Mouse (Mus musculus): Measurements from ENCODE around the gene H2-M10.6.

H2-M10.6 gene

DNA sequence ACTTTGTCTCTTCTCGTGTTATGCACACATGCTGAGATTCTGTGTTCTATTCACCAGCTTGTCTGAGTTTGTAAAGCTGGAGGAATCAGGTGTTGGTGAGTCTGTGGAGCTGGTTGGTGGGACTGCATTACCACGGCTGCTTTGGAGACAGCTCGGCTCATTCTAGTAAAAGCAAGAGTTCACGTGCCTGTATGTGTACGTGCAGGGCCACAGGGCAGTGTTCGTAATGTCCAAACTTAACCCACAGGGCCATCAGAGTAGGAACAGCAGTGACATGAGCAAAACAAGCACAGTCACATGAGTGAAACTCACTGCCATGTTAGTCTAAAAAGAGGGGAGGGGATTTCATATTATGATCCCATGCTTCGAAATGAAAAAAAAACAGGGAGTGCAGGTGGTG lies 31.7 kb downstream of the H2-M10.6 start:
- no peak for DNase-seq

DNA sequence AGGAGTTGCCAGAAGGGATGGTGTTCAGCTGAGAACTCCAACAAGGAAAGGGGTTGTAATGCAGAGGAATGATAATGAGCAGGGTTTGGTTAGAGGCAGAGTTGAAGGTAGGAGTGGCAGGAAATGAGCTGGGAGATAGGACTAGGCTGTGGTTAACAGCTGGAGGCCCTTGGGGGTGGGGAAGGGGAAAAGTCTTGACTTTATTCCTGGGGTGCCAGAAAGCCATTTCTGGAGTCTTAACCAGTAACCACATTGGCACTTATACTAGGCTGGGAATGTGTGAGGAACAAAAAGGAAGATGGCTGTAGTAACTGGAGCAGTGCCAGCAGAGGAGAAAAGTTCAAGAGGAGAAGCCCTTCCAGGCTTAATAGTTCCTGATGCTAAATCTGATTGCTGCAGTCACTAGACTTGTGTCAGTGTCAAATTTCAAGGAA lies 32.3 kb downstream of the H2-M10.6 start:
- no peak for DNase-seq

DNA sequence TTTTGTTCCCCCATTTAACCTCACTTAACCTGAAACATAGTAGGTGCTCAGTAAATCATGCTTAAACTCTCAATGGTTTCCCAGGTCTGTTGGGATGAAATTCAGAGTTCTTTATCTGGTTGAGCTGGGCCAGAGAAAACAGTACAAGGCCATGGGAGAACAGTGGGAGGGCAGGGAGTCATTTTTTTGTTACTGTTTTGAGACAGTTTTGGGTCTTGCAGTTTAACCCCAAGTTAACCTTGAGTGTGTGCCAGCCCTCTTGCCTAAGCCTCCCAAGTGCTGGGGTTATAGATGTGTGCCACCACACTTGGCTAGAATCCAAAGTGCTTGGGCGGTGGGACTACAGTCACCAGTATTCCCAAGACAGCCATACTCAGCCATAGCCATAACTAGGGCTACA lies 32.8 kb downstream of the H2-M10.6 start:
- DNase-seq = no peak

DNA sequence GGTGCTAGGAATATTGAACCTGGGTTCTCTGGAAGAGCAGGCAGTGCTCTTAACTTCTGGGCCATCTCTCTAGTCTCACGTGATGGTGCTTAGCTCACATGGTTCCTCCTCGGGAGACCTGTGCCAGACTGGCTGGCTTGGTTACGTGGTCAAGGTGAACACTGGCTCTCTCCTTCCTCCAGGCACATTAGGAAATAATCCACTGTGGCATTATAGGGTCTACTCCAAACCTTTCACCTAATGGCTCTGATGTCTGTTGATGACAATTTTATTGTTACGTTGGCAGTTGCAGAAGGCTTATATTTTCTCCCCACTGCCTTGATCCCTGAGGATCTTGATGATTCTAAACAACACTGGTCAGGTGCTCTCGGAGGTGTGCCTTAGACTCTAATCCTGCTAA lies 36.9 kb downstream of the H2-M10.6 start:
- no peak for DNase-seq

DNA sequence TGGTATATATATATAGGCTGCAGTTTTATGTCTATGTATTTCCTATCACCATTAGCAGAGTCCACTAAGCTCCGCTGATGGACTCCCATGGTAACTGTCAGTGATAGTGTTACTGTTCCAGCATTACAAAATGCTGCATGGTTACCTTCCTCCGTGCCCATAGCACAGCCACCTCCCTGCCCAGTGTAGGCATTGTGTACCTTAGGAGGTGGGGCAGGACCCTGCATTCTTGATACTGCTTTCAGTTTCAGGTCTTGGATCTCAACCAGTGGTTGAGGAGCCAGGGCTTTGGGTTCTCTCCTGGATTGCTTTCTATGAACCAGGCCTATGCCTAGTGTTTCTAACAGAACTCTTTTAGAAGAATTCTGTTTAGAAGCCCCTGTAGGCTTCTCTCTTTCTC lies 38.0 kb downstream of the H2-M10.6 start:
- no peak for DNase-seq

DNA sequence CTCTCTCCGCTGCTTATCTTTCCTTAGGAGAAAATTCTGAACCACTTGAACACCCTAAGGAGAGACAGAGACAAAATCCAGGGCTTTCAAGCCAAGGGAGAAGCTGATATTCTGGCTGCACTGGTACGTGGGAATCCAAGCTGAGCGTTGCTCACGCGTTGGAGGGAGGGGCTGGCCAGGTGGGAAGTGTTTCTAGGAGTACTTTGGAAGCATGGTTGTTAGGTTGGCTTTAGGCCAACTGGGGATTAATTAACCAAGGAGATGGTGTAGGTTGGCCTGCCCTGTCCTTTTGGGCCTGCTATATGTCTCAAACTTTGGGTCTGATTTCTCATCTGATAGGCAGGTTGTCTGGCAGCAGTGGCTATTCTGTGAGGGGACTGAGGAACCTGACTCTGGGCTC lies 39.2 kb downstream of the H2-M10.6 start:
- no peak for DNase-seq

DNA sequence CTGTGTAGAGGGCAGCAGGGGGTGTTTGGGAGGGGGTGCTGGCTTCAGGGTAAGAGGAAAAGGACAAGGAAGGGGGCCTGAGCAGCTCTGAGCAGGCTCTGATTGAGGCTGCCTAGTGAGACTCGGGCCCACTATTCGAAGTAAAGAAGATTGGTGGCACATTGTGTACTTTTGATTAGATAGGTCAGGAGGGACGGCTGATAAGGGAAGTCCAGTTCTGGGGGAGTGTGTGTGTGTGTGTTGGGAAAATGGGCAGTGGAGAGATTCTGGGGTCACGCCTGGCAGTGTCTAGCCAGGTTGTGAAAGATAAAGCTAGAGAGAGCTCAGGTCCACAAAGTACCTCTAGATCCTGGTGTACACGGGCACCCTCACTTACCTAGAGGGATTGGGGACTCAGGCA lies 39.7 kb downstream of the H2-M10.6 start:
- no peak for DNase-seq

DNA sequence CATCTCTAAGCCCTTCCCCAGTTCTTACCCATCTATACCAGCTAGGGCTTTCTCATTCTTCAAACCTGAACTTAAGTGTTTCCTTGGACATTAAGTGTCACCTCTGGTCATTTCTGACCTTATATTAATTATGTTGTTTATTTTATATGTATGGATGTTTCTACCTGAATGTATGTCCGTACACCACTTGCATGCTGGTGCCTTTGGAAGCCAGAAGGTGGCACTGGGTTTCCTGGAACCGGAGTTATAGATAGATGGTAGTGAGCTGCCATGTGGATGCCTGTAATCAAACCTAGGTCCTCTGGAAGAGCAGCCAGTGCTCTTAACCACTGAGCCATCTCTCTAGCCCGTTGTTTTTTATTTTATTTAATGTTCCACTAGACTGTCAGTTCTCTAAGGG lies 43.5 kb downstream of the H2-M10.6 start:
- DNase-seq = no peak

DNA sequence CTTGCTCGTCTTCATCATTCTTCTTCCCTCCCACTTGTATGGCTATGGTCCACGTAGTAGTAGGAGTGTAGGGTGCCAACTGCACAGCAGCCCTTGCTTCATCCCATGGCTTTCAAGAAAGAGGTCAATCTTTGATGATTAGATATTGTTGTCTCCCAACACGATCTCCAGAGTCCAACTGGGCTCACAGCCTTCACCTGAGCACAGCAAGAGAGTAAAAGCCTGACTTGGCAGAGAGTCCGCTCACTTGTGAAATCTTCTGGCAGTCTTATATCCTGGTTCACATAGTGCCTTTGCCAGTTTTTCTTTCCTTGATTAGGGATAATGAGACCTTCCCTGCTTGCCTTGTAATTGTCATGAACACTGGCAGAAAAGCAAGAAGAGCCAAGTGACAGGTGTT lies 44.3 kb downstream of the H2-M10.6 start:
- DNase-seq = no peak

DNA sequence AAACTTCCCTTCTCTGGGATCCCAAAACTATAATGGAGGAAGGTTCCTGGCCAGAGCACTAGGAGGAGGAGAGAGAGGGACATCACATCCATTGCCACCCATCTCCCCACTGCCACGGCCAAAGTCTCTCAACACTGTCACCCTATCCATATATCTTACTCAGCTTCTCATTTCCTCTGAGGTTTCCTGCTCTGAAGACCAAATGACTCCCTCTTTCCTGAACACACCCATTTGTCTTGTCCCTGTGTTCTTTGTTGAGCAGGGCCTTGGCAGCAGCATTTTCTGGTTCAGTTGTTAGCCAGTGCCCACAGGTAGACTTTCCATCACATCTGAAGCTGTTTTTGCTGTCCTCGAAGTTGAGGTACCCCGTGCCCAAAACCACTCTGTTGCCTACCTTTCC lies 46.2 kb downstream of the H2-M10.6 start:
- DNase-seq = no peak

DNA sequence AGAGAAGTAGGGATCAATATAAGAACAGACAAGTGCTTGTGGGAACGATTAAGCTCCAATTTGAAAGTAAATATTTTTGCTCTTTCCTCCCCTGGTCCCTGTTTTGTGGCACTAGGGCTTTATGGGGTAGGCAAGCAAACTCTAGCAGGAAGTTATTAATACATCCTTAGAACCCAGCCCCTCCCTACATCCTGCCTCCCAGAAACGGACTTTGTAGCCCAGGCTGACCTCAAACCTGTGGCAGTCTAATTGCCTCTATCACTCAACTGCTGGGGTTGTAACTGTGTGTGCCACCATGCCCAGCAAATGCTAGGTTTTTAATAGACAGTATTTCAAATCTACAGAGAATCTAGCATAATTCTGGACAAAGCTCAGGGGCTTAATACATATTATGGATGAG lies 49.7 kb downstream of the H2-M10.6 start:
- DNase-seq = no peak
